Mouse (Mus musculus) heart, embryonic 12.5 days (tissue): ENCODE measurements around the gene Ets1. TPM values are rescaled to one million over a fixed set of nuclear protein-coding genes. Genes with fewer than 3 reads are reported as not detected.

Experiments used
- ATAC-seq: fragments of 200-750 bp; cut with Nextera tagmentation; 2 replicates; pipeline ENCODE4 v1.8.0; 2017; ENCODE audit warnings: moderate TSS enrichment, moderate library complexity; ENCODE audit not compliant: insufficient number of reproducible peaks, low FRiP score
- H3K27ac ChIP-seq: fragments of 300-500 bp; sonication (generic); 2 replicates; pipeline ENCODE4 v1.5.1; 2016; ENCODE audit warnings: mild to moderate bottlenecking, moderate library complexity; ENCODE audit not compliant: poor library complexity, severe bottlenecking
- H3K27me3 ChIP-seq: fragments of 300-500 bp; sonication (generic); replicated peaks from 2 replicates; pipeline ENCODE4 v1.6.1; 2016; ENCODE audit warnings: mild to moderate bottlenecking, moderate library complexity
- H3K36me3 ChIP-seq: fragments of 300-500 bp; sonication (generic); 2 replicates; pipeline ENCODE4 v1.6.1; 2016; ENCODE audit warnings: mild to moderate bottlenecking, moderate library complexity
- H3K4me1 ChIP-seq: fragments of 300-500 bp; sonication (generic); replicated peaks from 2 replicates; pipeline ENCODE4 v1.6.1; 2016; ENCODE audit warnings: mild to moderate bottlenecking
- H3K4me2 ChIP-seq: fragments of 300-500 bp; sonication (generic); 2 replicates; pipeline ENCODE4 v1.6.1; 2016; ENCODE audit warnings: mild to moderate bottlenecking, moderate library complexity
- H3K4me3 ChIP-seq: fragments of 300-500 bp; sonication (generic); 2 replicates; pipeline ENCODE4 v1.5.1; 2016; ENCODE audit warnings: mild to moderate bottlenecking
- H3K9ac ChIP-seq: fragments of 300-500 bp; sonication (generic); 2 replicates; pipeline ENCODE4 v1.6.1; 2016; ENCODE audit warnings: mild to moderate bottlenecking, moderate library complexity
- H3K9me3 ChIP-seq: fragments of 300-500 bp; sonication (generic); replicated peaks from 2 replicates; pipeline ENCODE4 v1.6.1; 2016; ENCODE audit warnings: mild to moderate bottlenecking, moderate library complexity
- WGBS: fragments of 180-500 bp; shearing (Covaris S2); methylation state at CpG from one replicate; pipeline ENCODE4 v1.1.7; 2016; 5-methylcytosine and 5-hydroxymethylcytosine counted together
- polyA plus RNA-seq: library from polyadenylated mRNA; unstranded; fragments of >200 nt; fragmentation: Nextera tagmentation; extraction: Ambion mirVana; gene quantifications from 2 replicates; pipeline ENCODE4 v1.2.1, GENCODE M21; 2016

The Ets1 gene
- polyA plus RNA-seq, 1 experiment from 2014 or later, result 65.6 TPM

- Histone ChIP-seq H3K9ac (0 out of 2 replicates have a peak overlapping the region, but pooled peaks have one; percentile 21), H3K9me3 (no peaks in the 10 kb centered on the region), H3K27ac (peak overlapping the region; percentile 89), H3K4me2 (peak overlapping the region; percentile 23), H3K4me1 (peaks cover 97% of the 10 kb centered on the region), H3K4me3 (no peak overlapping the region), H3K27me3 (no peaks in the 10 kb centered on the region), H3K36me3 (peaks cover 5% of the 10 kb centered on the region; the same call in 1 of the 2 replicates)
- ATAC-seq, result peak; percentile 86
- WGBS, result 37% methylated on average over 9 of the region's 9 CpGs
Observed at GRCm38 (mm10) chr9:32715806-32716466, 79.9 kb downstream of the Ets1 start.

GRCm38 (mm10) chr9:32717268-32717920, 81.4 kb downstream of the Ets1 start:
- Histone ChIP-seq H3K36me3 (peaks cover 5% of the 10 kb centered on the region; the same call in 1 of the 2 replicates), H3K9me3 (no peaks in the 10 kb centered on the region), H3K9ac (no peak overlapping the region), H3K4me2 (no peak overlapping the region), H3K27me3 (no peaks in the 10 kb centered on the region), H3K27ac (peak overlapping the region; percentile 36; the same call in 1 of the 2 replicates), H3K4me1 (peaks cover 93% of the 10 kb centered on the region), H3K4me3 (no peak overlapping the region)
- 69% methylated on average over 12 of the region's 12 CpGs for WGBS
- ATAC-seq, result no peak

- H3K9ac ChIP-seq, result no peak overlapping the region; the same call in 1 of the 2 replicates
- H3K4me3 ChIP-seq, result no peak overlapping the region
- H3K4me2 ChIP-seq, result no peak overlapping the region
- H3K27ac ChIP-seq, result peak overlapping the region; percentile 65
- 45% methylated on average over 9 of the region's 9 CpGs for WGBS
- no peaks in the 10 kb centered on the region for H3K9me3 ChIP-seq
- H3K36me3 ChIP-seq, result 0 out of 2 replicates have a peak, but pooled peaks cover 3% of the 10 kb centered on the region
- ATAC-seq, result no peak
- H3K4me1 ChIP-seq, result peaks cover 85% of the 10 kb centered on the region
- H3K27me3 ChIP-seq, result no peaks in the 10 kb centered on the region
Observed at GRCm38 (mm10) chr9:32717931-32718820, 82.2 kb downstream of the Ets1 start.

DNA sequence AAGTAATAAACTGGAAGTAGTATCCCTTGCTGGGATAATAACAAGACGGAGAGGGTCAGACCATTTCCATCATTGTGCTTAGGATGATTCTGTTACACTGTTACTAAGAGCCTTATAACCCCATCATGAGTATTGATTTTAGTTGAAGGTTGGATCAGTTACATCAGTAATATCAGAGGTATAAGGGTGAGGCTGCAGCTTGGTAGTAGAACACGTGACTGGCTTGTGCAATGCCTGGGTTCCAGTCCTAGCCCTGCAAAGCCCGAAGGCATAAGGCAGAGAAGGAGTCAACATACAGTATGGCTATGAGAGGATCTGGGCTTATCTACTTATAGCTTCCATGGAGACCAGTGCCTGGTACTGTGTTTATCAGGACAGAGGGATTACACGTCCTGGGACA, 82.8 kb downstream of the Ets1 start:
- no peak overlapping the region for H3K27ac ChIP-seq
- H3K9ac ChIP-seq, result no peak overlapping the region
- H3K4me3 ChIP-seq, result no peak overlapping the region
- H3K27me3 ChIP-seq, result no peaks in the 10 kb centered on the region
- H3K36me3 ChIP-seq, result 0 out of 2 replicates have a peak, but pooled peaks cover 2% of the 10 kb centered on the region
- no peak overlapping the region for H3K4me2 ChIP-seq
- no peaks in the 10 kb centered on the region for H3K9me3 ChIP-seq
- peaks cover 78% of the 10 kb centered on the region for H3K4me1 ChIP-seq
- no peak for ATAC-seq
- 73% methylated on average over 4 of the region's 4 CpGs for WGBS

- WGBS, result 53% methylated on average over 3 of the region's 3 CpGs
- Histone ChIP-seq H3K4me1 (peaks cover 72% of the 10 kb centered on the region), H3K27ac (peak overlapping the region; percentile 33; the same call in 1 of the 2 replicates), H3K36me3 (peaks cover 7% of the 10 kb centered on the region; the same call in 1 of the 2 replicates), H3K27me3 (no peaks in the 10 kb centered on the region), H3K4me3 (no peak overlapping the region), H3K9ac (no peak overlapping the region), H3K9me3 (no peaks in the 10 kb centered on the region), H3K4me2 (no peak overlapping the region)
- ATAC-seq, result no peak
Observed at GRCm38 (mm10) chr9:32719941-32720263, 83.9 kb downstream of the Ets1 start.

DNA sequence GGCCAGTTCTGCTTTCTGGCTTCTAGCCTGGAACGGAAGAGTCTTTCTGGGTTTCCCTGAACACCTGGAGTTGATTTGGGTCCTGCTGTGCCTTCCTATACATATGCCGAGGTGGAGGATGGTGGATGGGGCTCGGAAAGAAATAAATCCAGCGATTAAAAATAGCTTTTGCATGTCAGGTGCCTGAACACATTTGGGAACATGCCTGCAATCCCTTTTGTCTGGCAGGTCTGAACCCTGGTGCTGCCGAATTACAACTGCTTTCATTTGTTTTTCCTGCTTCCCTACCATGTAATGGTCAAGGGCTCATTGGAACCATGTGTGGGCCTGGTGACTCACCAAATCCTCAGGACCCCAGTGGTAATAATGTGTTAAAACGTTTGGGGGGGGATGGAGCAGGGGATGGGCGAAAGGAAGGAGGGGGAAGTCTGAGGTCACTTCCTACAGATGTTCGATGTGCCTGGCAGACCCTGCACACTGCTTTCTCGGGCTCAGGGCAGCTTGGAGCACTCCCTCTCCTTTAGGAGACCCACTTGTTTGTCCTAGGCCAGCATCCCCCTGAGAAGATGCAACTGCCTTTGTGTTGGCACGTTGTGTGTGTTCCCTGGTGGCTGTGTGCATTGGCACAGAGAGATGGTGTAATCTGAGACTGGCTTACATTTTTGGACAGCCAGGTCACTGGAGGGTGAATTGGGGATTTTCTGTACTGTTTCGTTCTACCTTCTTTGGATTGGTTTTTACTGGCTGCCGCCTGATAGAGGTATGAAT, 84.4 kb downstream of the Ets1 start:
- Histone ChIP-seq H3K9me3 (no peaks in the 10 kb centered on the region), H3K4me2 (0 out of 2 replicates have a peak overlapping the region, but pooled peaks have one; percentile 9), H3K27ac (peak overlapping the region; percentile 33), H3K36me3 (peaks cover 7% of the 10 kb centered on the region; the same call in 1 of the 2 replicates), H3K4me3 (no peak overlapping the region), H3K4me1 (peaks cover 67% of the 10 kb centered on the region), H3K27me3 (no peaks in the 10 kb centered on the region), H3K9ac (0 out of 2 replicates have a peak overlapping the region, but pooled peaks have one; percentile 5)
- no peak for ATAC-seq
- WGBS, result 46% methylated on average over 12 of the region's 12 CpGs

GRCm38 (mm10) chr9:32721081-32721480, 85.1 kb downstream of the Ets1 start:
- 63% methylated on average over 2 of the region's 2 CpGs for WGBS
- ATAC-seq, result no peak
- H3K27me3 ChIP-seq, result no peaks in the 10 kb centered on the region
- no peaks in the 10 kb centered on the region for H3K9me3 ChIP-seq
- H3K4me3 ChIP-seq, result no peak overlapping the region
- peak overlapping the region; percentile 13; the same call in 1 of the 2 replicates for H3K27ac ChIP-seq
- peaks cover 60% of the 10 kb centered on the region for H3K4me1 ChIP-seq
- H3K36me3 ChIP-seq, result peaks cover 11% of the 10 kb centered on the region; the same call in 1 of the 2 replicates
- H3K4me2 ChIP-seq, result no peak overlapping the region
- no peak overlapping the region for H3K9ac ChIP-seq

GRCm38 (mm10) chr9:32722205-32722604, 86.2 kb downstream of the Ets1 start:
- H3K9me3 ChIP-seq, result no peaks in the 10 kb centered on the region
- no peaks in the 10 kb centered on the region for H3K27me3 ChIP-seq
- H3K4me1 ChIP-seq, result peaks cover 49% of the 10 kb centered on the region
- peaks cover 11% of the 10 kb centered on the region; the same call in 1 of the 2 replicates for H3K36me3 ChIP-seq
- 90% methylated on average over 1 of the region's 1 CpGs for WGBS
- ATAC-seq, result no peak
- no peak overlapping the region for H3K27ac ChIP-seq
- no peak overlapping the region for H3K4me2 ChIP-seq
- H3K9ac ChIP-seq, result no peak overlapping the region
- no peak overlapping the region for H3K4me3 ChIP-seq

- Histone ChIP-seq H3K36me3 (peaks cover 14% of the 10 kb centered on the region; the same call in 1 of the 2 replicates), H3K9me3 (no peaks in the 10 kb centered on the region), H3K9ac (no peak overlapping the region), H3K4me2 (no peak overlapping the region), H3K27me3 (no peaks in the 10 kb centered on the region), H3K27ac (no peak overlapping the region), H3K4me1 (peaks cover 41% of the 10 kb centered on the region), H3K4me3 (no peak overlapping the region)
- ATAC-seq, result no peak
- WGBS, result 80% methylated on average over 3 of the region's 3 CpGs
Observed at GRCm38 (mm10) chr9:32722969-32723368, 86.9 kb downstream of the Ets1 start.

DNA sequence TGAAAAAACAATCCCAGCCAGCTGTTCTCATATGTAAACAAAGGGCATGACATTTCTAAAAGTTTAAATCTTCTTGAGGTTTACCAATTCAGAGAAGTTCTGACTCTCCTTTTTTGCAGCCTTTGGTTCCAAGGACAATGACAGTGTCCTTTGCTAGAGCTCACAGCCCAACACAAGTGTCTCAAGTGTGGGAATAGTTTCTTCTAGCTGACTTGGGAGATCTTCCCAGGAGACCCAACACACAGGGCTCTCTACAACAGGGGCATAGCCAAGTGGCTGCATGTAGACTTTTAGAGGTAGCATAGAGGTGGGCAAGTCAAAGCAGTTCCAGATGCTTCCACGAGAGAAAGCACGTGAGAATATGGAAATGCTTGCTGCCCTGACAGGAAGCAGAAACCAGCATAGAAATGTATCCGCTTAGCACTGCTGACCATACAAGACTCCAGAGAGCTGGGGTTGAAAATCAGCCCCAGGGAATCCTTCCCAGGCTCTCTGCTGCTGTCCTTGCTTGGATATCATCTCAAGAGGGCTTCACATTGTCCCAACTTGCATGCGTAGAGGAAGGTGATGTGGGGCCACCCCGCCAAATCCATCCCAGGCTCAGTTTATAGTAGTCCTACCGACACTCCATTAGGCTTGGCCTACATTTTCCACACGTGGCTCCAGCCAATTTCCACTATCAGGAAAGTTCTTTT, 88.3 kb downstream of the Ets1 start:
- Histone ChIP-seq H3K4me1 (peaks cover 28% of the 10 kb centered on the region), H3K27me3 (no peaks in the 10 kb centered on the region), H3K4me2 (no peak overlapping the region), H3K9ac (no peak overlapping the region), H3K27ac (no peak overlapping the region), H3K36me3 (peaks cover 22% of the 10 kb centered on the region), H3K9me3 (no peaks in the 10 kb centered on the region), H3K4me3 (no peak overlapping the region)
- no peak for ATAC-seq
- 78% methylated on average over 7 of the region's 7 CpGs for WGBS
